Mouse (Mus musculus): ENCODE measurements around the gene Exoc1. TPM values are rescaled to one million over a fixed set of nuclear protein-coding genes. Genes with fewer than 3 reads are reported as not detected.

Gene Exoc1
- total RNA-seq, 4 experiments from 2014 or later, result 48.8 to 59.2 (median 57.1) TPM

DNA sequence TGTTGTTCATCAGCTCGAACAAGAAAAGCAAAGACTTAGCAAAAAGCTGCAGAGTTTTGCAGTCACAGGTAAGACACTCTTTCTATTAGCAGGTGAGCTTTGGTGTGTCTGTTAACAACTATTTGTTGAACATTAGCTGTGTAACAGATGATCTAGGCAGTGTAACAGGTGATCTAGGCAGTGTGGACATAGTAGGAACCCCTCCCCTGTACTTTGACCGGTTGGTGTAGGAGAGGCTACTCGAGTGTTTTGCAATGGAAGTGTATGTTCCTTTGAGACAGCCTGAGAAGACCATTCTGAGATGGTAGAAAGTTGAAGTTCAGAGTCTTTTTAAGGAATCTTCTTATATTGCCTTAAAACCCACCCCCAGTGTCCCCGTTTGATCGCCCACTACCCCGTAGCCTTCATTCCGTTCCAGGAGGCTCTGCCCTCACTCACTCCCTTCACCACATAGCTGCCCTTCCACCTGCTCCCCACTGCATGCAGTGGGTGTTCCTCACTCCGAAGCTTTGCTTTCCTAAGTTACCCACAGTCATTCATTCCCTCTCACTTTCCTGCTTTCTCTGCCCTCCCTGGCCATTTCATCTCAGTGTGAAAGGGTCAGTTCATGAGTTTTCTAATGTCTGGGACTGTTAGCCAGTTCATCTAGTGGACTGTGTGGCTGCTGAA lies 80.7 kb downstream of the Exoc1 start:
- DNase-seq (ENCODE audit: low spot score in 2 of 2), result no peak

- DNase-seq (ENCODE audit: low spot score in 2 of 2), result no peak
Measured at GRCm38 (mm10) chr5:76612867-76613499, 83.9 kb downstream of the Exoc1 start.

DNA sequence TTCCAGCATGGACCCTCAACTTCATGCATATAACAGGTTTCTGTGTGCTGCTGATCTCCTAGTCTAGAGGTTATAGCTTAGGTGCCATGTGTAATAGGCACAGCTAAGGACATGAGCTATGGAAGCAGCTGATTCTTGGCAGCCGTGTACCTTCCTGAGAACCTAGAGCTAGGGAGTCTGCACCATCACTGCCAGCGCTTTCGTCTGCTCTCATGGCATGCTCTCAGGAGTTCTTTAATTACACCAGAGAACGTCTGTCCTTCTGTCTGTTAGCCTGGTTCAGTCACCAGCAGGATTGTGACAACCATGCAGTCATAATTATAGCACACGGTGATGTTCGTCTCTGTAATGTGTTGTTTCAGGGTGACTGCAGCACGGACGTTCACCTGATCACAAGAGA lies 86.2 kb downstream of the Exoc1 start:
- DNase-seq (ENCODE audit: low spot score in 2 of 2), result no peak

DNA sequence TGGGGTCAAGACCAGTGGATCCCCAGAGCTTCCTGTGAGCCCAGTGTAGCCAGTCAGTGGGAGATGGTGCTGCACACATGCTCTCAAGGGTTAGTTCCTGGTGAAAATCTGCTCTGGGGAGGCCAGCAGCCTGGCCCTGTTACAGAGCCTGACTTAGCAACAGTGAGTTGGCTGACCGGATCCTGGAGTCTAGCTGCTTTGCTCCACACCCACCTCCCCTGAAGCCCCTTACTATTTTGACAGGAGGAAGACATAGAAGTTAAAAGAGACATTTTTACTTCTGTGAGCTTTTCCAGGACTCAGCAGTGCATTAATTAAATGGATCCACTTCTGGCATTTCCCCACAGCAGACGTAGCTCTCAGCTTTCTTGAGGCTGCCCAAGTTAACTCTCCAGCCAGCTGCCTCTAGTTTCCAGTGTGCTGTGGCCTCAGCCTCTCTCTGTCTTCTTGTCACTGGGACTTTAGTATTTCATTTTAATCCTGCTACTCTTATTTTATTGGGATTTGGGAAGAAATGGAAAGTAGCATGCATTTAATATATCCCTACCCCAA lies 87.2 kb downstream of the Exoc1 start:
- no peak for DNase-seq (ENCODE audit: low spot score in 2 of 2)

DNA sequence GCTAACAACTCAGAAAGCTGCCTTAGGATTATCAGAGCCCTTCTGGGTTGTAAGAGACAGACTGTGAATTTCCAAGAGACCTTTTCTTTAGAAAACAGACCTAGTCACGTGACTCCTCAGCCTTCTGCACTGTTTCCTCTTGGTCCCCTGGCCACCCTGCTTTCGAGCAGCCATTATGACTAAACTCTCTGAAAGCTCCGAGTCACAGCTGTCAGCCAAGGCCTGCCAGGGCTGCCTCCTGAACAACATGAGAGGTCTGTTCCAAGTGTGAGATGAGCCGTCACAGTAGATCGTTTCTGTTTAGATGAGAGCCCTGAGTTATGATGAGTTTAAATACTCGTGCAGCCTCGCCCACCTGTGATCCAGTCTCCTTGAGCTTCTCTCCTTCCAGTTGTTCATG lies 89.6 kb downstream of the Exoc1 start:
- DNase-seq (ENCODE audit: low spot score in 2 of 2), result no peak

Other genes starting within 250 kb of the Exoc1 start
- gene Clock, start 224.5 kb upstream of the Exoc1 start, total RNA-seq (2022), result 10 to 100 TPM; 45.0 to 51.4 (median 46.7) TPM
- not detected for gene Pdcl2, start 198.2 kb upstream of the Exoc1 start, total RNA-seq (2022)
- not detected for gene Nmu, start 165.5 kb upstream of the Exoc1 start, total RNA-seq (2022)
- not detected for gene Gm7271, start 45.3 kb upstream of the Exoc1 start, total RNA-seq (2022)
- 1 to 10 TPM; 6.2 to 7.0 (median 6.8) TPM for gene Cep135, start 59.4 kb downstream of the Exoc1 start, total RNA-seq (2022)
- 10 to 100 TPM; 48.2 to 53.4 (median 51.1) TPM for gene C530008M17Rik, start 127.2 kb downstream of the Exoc1 start, total RNA-seq (2022)